Mouse (Mus musculus): ENCODE data around the gene Dvl1.

- no peak for TF ChIP-seq POLR2A (IDR thresholded peaks at IDR 0.05; ENCODE audit: insufficient read depth, low read depth, low read length)
- TF ChIP-seq CTCF (IDR thresholded peaks at IDR 0.05), result no peak
These were observed 24.2 kb downstream of the Dvl1 start for GRCm38 (mm10) chr4:155871404-155871803.
